Mouse (Mus musculus) adrenal gland, adult 2 months (tissue): ENCODE measurements around the gene Gabrd. TPM values are rescaled to one million over a fixed set of nuclear protein-coding genes. Genes with fewer than 3 reads are reported as not detected.

Experiments
- DNase-seq: peaks from one replicate; pipeline ENCODE4 v3.0.0; 2021
- polyA plus RNA-seq: library from polyadenylated mRNA; depleted of rRNA; stranded (reverse); fragments of >200 nt; gene quantifications from 2 replicates; pipeline ENCODE4 v1.2.3, GENCODE M21; 2012; rRNA removed
- total RNA-seq, 2 experiments: library from RNA; stranded (reverse); gene quantifications; 2 replicates each; pipeline ENCODE4 v1.2.3; 2021

Gene Gabrd
- total and polyA plus RNA-seq, 3 experiments: 0.86 TPM; not detected in 2

DNA sequence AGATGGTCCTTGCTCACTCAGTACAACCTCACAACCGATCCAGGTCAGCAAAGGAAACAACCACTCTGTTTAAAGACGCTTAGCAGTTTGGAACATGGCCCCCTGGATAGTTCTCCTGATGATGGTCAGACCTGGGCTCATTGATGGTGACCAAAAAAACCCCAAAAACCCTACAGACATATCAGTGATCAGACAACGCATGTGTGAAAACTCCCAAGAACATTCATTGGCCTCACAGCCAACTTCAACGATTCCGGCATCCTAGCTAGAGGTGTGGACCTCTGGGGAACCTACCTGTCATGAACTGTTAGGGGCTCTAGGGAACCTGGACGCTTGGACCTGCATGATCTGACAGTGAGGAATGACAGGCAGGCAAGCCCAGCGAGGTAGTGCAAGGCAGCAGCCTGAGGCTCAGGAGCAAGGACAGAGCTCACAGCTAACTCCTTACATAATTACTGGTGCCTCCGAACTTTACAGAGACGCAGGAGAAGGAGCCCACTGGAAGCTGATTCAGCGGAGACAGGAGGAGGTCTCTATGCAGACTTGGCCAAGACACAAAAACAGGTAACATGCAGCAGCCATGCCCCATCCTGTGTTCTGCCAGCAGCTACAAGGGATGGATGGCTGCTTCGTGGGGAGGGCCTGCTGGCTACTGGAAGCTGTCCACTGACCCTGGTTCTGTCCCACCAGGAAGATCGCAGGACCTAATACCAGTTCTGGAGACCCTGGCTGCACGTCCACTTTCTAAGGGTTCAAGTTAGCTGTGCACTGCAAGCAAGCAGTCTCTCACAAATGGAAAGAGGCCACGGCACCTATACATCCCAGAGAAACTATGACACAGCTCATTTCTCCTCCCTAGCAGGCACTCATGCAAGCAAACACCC is 54.3 kb downstream of the Gabrd start:
- no peak for DNase-seq

DNA sequence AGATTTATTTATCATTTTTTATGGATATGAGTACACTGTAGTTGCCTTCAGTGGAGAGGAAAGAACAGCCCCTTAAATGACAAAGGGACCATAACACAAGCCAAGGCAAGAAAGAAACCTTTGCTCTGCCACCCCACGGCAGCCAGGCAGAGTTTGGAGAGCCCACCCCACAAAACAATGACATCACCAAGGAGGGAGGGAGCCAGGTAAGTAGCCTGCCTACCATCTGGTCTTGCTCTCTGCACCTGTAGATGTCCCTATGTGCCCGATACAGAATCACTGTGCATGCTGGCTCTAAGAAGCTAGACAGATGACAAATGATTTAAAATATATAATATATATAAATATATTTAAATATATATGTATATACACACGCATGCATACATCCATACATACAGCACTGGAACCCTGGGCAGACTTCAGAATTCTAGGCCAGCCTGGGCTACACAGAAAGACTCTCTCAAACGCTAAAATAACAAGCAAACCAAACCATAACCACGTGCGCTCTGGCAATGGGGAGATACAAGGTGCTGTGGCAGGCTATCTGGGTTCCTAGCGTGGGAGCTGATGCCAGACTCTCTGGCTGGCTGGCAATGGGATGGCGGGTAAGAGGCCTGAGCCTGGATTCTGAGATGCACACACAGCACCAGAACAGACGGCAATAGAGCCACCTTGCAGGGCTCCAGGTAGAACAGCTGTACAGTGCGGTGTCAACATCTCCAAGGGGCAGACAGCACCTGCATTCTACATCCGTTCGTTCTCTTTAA is 61.4 kb downstream of the Gabrd start:
- no peak for DNase-seq

Other genes with a start within 250 kb of the Gabrd start
- 10 to 100 TPM; 59.7 to 63.8 TPM for gene Ski, start 175.5 kb downstream of the Gabrd start, total RNA-seq
- 83.1 and 103 TPM in 2 replicates for gene Ski, start 175.5 kb downstream of the Gabrd start, polyA plus RNA-seq
- gene Faap20, start 148.3 kb downstream of the Gabrd start, total RNA-seq: 10 to 100 TPM; 40.3 to 57.3 TPM
- 106 and 127 TPM in 2 replicates for gene Faap20, start 148.3 kb downstream of the Gabrd start, polyA plus RNA-seq
- gene Prkcz, start 36.8 kb downstream of the Gabrd start, total RNA-seq: 1 to 10 TPM; 4.7 to 6.0 TPM
- gene Prkcz, start 36.8 kb downstream of the Gabrd start, polyA plus RNA-seq: 2.5 and 4.0 TPM in 2 replicates
- gene Cfap74, start 11.1 kb upstream of the Gabrd start, total RNA-seq: under 1 TPM; 0.62 to 0.63 TPM
- 0.50 and 0.65 TPM in 2 replicates for gene Cfap74, start 11.1 kb upstream of the Gabrd start, polyA plus RNA-seq
- gene Tmem52, start 71.0 kb upstream of the Gabrd start, total RNA-seq: 10 to 100 TPM in 1 of 2 experiments, 1 to 10 TPM in 1; 7.5 to 13.1 TPM
- gene Tmem52, start 71.0 kb upstream of the Gabrd start, polyA plus RNA-seq: 79.1 and 189 TPM in 2 replicates
- gene Gnb1, start 93.2 kb upstream of the Gabrd start, total RNA-seq: 100 to 1,000 TPM; 445 to 452 TPM
- 353 and 354 TPM in 2 replicates for gene Gnb1, start 93.2 kb upstream of the Gabrd start, polyA plus RNA-seq
- 100 to 1,000 TPM; 184 to 322 TPM for gene Nadk, start 164.3 kb upstream of the Gabrd start, total RNA-seq
- 297 and 390 TPM in 2 replicates for gene Nadk, start 164.3 kb upstream of the Gabrd start, polyA plus RNA-seq
- 10 to 100 TPM; 33.6 to 35.9 TPM for gene Slc35e2, start 203.3 kb upstream of the Gabrd start, total RNA-seq
- gene Slc35e2, start 203.3 kb upstream of the Gabrd start, polyA plus RNA-seq: 17.5 and 29.6 TPM in 2 replicates
- gene Cdk11b, start 226.7 kb upstream of the Gabrd start, total RNA-seq: 10 to 100 TPM; 41.6 to 46.7 TPM
- 11.9 and 18.9 TPM in 2 replicates for gene Cdk11b, start 226.7 kb upstream of the Gabrd start, polyA plus RNA-seq
- not detected for gene Gm10563, start 247.3 kb upstream of the Gabrd start, total RNA-seq
- not detected in 2 replicates for gene Gm10563, start 247.3 kb upstream of the Gabrd start, polyA plus RNA-seq